Mouse (Mus musculus) left cerebral cortex, postnatal 25 days (tissue): ENCODE data around the gene Ybx2. TPM values are rescaled to one million over a fixed set of nuclear protein-coding genes. Genes with fewer than 3 reads are reported as not detected.

Source experiments
- DNase-seq, 2 experiments: peaks; one replicate each; pipeline ENCODE4 v3.0.0; 2022; ENCODE audit warnings: low spot score in 2 of 2, mixed read lengths in 1 of 2
- intact Hi-C: fragments of 180-260 bp; cut with DNase I; formaldehyde crosslinking; loops from one replicate; pipeline ENCODE4 v1.15.1; 2025
- microRNA-seq, 2 experiments: library from miRNA; unstranded; fragments of <30 nt; microRNA quantifications; one replicate each; pipeline ENCODE4 v1.2.0; 2022
- total RNA-seq, 2 experiments: library from RNA; stranded (reverse); gene quantifications; 2 replicates each; pipeline ENCODE4 v1.2.3; 2021

Ybx2 gene
- total RNA-seq, 2 experiments from 2014 or later = 6.1 to 10.7 TPM

DNA sequence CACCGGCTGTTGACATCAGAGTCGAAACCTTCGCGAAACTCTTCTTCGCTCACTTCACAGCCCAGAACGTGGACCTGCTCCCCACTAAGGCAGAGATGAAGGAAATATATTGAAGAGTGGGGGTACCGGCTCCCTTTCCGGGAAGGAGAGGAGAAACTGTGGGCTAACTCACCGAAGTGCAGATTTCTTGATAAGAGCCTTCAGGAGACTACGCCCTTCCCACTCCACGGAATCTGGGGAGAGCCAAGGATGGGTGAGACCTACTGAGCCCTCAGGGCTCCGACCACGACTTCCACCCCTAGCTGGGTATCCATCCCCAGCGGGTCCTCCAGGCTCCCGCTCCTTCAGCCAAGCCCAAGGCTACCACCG lies 44.2 kb downstream of the Ybx2 start:
- DNase-seq = no peak
- intact Hi-C loops = loop anchor here (1.0 to 5.0 kb wide), 3 partner anchors 10 to 58 kb away; partner anchors contain the start of genes Eif5a and Ybx2

DNA sequence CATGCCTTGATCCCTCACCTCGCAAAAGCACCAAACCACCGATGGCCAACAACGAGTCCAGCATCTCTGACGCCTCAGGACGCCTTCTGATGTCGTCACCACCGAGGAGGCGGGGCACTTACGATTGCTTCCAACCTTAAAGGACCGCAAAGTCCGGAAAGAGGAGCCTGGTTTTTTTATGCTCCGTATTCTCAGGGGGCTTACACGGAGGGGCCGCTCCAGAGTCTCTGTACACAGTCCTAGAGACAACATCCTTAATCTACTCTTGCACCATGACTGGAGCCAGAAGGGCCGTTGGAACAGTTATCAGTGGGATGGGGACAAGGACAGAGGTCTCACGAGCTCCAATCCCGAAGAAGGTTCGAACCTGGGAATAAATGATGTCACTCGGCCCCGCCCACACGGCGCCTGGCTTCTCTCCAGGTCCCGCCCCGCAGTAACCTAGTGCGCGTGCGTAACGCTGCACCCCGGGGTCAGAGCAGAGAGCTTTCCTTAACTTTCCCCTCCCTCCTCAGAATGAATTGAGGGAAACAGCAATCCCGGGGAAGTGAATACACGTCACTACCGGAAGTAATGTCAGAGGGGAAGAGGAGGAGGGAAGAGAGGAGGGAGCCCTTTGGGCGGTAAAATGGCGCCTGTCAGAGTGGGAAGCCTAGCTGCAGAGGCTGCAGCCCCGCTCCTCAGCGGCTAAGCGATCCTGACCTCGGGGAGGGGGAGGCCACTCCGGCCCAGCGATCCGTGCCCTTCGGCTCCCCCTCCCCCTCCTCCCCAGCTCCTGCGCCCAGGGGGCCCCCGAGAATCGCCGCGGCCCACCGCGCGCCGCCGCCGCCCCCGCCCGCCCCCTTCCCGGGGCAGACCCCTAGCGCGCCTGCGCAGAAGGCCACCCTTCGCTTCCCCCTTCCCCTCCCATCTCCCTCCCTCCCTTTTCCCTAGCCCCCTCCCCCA lies 44.9 kb downstream of the Ybx2 start:
- intact Hi-C loops = loop anchor here (1.0 to 5.0 kb wide), 3 partner anchors 10 to 58 kb away; partner anchors contain the start of genes Eif5a and Ybx2
- DNase-seq = peak; percentile 98 to 99

DNA sequence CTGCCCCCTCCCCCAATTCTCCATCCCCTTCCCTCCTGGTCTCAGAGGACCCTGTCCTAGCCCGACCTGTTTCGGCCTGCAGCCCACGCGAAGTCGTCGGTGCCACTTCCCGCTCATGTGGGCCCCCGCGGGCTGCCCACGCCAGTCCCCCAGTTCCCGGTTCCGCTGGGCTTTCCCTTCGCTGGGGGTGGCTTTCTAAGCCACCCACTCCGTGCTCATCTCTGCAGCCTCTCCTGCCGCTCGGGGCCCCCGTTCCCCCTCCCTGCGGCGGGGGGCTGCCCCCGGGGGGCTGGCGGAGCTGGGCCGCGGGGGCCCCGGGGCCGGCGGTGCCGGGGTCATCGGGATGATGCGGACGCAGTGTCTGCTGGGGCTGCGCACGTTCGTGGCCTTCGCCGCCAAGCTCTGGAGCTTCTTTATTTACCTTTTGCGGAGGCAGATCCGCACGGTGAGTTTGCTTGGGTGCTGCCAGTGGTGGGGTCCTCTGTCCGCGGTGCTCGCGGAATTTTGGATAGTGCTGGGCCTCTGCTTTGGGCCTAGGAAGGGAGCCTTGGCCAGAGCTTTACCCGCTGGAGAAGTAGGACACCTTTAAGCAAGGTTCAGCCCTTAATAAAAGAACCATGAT lies 45.7 kb downstream of the Ybx2 start, which contains the start of gene Ctdnep1:
Gene Ctdnep1 (plus strand): TSS at position 16 of the 622 bp plus-strand sequence.
- no peak for DNase-seq
- intact Hi-C loops = loop anchor here (2.0 to 5.0 kb wide), 2 partner anchors 46 to 59 kb away; partner anchors contain the start of genes Eif5a and Ybx2

GRCm38 (mm10) chr11:69982225-69982624 lies 46.6 kb downstream of the Ybx2 start, which contains the start of gene Elp5:
Elp5 (minus strand) TSS chr11:69982517.
- no peak for DNase-seq
- intact Hi-C loops = loop anchor here (5.0 kb wide), 1 partner anchor 60 kb away; the partner anchor contains the start of gene Eif5a

- DNase-seq = no peak
- intact Hi-C loops = loop anchor here (5.0 kb wide), 1 partner anchor 61 kb away; the partner anchor contains the start of gene Eif5a
Observed at GRCm38 (mm10) chr11:69982877-69983276, 47.3 kb downstream of the Ybx2 start.

DNA sequence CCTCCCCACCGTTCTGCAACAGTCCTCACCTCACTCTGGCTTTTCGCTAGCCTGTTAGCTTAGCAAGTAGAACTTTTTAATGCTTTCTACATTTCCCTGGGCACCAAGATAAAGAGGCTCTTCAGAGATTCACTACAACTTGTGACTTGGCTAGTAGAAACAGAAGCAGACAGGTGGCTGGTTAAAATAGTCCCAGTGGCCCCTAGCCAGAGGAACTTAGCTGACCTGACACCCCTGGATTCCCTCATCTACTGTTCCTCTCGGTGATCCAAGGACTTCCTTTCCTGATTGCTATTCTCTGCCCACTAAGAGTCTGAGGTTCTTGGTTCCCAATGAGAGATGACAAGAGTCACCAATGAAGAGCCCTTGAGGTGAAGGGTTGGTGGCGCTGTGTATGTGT lies 47.8 kb downstream of the Ybx2 start:
- DNase-seq = no peak
- intact Hi-C loops = loop anchor here (5.0 kb wide), 1 partner anchor 61 kb away; the partner anchor contains the start of gene Eif5a

DNA sequence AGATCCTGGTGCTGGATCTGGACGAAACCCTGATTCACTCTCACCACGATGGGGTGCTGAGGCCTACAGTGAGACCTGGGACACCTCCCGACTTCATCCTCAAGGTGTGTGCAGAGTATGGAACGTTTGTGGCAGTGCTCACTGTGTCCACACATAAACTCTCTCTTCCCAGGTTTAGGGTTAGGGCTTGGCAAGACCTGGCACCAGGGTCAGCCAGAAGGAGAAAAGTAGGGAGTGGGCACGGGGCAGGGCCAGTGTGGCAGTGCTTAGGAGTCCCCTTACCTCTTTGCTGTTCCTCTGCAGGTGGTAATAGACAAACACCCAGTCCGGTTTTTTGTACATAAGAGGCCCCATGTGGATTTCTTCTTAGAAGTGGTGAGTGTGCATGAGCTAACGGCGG lies 48.8 kb downstream of the Ybx2 start:
- intact Hi-C loops = loop anchor here (5.0 kb wide), 1 partner anchor 62 kb away; the partner anchor contains the start of gene Eif5a
- no peak for DNase-seq

DNA sequence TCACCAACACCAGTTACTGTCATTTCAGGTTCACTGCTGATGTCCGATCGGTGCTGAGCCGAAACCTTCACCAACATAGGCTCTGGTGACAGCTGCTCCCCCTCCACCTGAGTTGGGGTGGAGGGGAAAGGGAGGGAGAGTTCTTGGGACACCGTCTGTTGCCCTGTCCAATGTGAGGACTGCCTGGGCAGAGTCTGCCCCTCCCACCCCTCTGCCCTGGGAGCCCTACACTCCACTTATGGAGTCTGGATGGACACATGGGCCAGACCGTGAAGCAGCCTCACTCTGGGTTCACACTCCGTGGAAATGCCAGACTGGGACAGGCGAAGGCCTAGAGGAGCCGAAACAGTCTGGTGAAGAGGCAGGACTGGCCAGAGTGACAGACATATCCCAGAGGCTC lies 54.4 kb downstream of the Ybx2 start:
- no peak for DNase-seq
- intact Hi-C loops = loop anchor here (1.0 kb wide), 1 partner anchor 10 kb away; no protein-coding TSS in a partner anchor

Small RNA genes lying within 50 kb of the gene (microRNA-seq; reads per million reads assigned to microRNA genes)
- 0.25 to 0.67 reads per million in 2 experiments for gene Gm44349

Other genes with a start within 250 kb of the Ybx2 start
- gene Tnfsf12, start 239.9 kb upstream of the Ybx2 start, total RNA-seq = 1 to 10 TPM; 8.6 to 8.9 TPM
- 1 to 10 TPM; 1.9 to 2.2 TPM for gene Tnfsfm13, start 239.7 kb upstream of the Ybx2 start, total RNA-seq
- gene Polr2a, start 177.2 kb upstream of the Ybx2 start, total RNA-seq = 10 to 100 TPM; 53.3 to 53.6 TPM
- not detected for gene Slc35g3, start 173.8 kb upstream of the Ybx2 start, total RNA-seq
- gene Zbtb4, start 169.9 kb upstream of the Ybx2 start, total RNA-seq = 100 to 1,000 TPM; 110 to 114 TPM
- 1 to 10 TPM; 1.3 to 2.0 TPM for gene Chrnb1, start 139.9 kb upstream of the Ybx2 start, total RNA-seq
- 10 to 100 TPM; 14.9 to 17.2 TPM for gene Fgf11, start 133.9 kb upstream of the Ybx2 start, total RNA-seq
- gene Tmem102, start 130.2 kb upstream of the Ybx2 start, total RNA-seq = not detected
- not detected for gene Gm39566, start 120.5 kb upstream of the Ybx2 start, total RNA-seq
- not detected for gene Spem2, start 117.3 kb upstream of the Ybx2 start, total RNA-seq
- under 1 TPM in 1 of 2 experiments, not detected in 1; 0.43 TPM for gene Spem1, start 113.6 kb upstream of the Ybx2 start, total RNA-seq
- gene Nlgn2, start 98.0 kb upstream of the Ybx2 start, total RNA-seq = 100 to 1,000 TPM; 233 to 248 TPM
- gene Tmem256, start 97.3 kb upstream of the Ybx2 start, total RNA-seq = 100 to 1,000 TPM; 129 to 134 TPM
- 10 to 100 TPM; 15.6 to 19.2 TPM for gene Plscr3, start 89.4 kb upstream of the Ybx2 start, total RNA-seq
- gene Tnk1, start 77.1 kb upstream of the Ybx2 start, total RNA-seq = under 1 TPM in 1 of 2 experiments, not detected in 1; 0.27 TPM
- gene Tmem95, start 57.8 kb upstream of the Ybx2 start, total RNA-seq = not detected
- 1 to 10 TPM; 1.1 to 1.2 TPM for gene Kctd11, start 54.4 kb upstream of the Ybx2 start, total RNA-seq
- gene Acap1, start 40.3 kb upstream of the Ybx2 start, total RNA-seq = not detected
- gene 2810408A11Rik, start 34.8 kb upstream of the Ybx2 start, total RNA-seq = under 1 TPM; 0.55 to 0.60 TPM
- gene Neurl4, start 34.7 kb upstream of the Ybx2 start, total RNA-seq = 100 to 1,000 TPM; 113 to 117 TPM
- gene Gps2, start 21.9 kb upstream of the Ybx2 start, total RNA-seq = 10 to 100 TPM; 26.9 to 33.2 TPM
- 100 to 1,000 TPM; 425 to 450 TPM for gene Eif5a, start 13.8 kb upstream of the Ybx2 start, total RNA-seq
- gene Slc2a4, start 12.4 kb downstream of the Ybx2 start, total RNA-seq = 1 to 10 TPM; 2.3 to 3.5 TPM
- gene Cldn7, start 29.0 kb downstream of the Ybx2 start, total RNA-seq = not detected
- 100 to 1,000 TPM; 117 to 129 TPM for gene Ctdnep1, start 45.4 kb downstream of the Ybx2 start, total RNA-seq
- gene Elp5, start 46.7 kb downstream of the Ybx2 start, total RNA-seq = 100 to 1,000 TPM; 106 to 109 TPM
- gene Gabarap, start 55.3 kb downstream of the Ybx2 start, total RNA-seq = 100 to 1,000 TPM; 217 to 218 TPM
- gene Phf23, start 60.0 kb downstream of the Ybx2 start, total RNA-seq = 10 to 100 TPM; 44.6 to 47.5 TPM
- gene Dvl2, start 64.8 kb downstream of the Ybx2 start, total RNA-seq = 10 to 100 TPM; 26.1 to 32.2 TPM
- 10 to 100 TPM; 57.4 to 59.3 TPM for gene Acadvl, start 79.6 kb downstream of the Ybx2 start, total RNA-seq
- 100 to 1,000 TPM; 931 to 954 TPM for gene Dlg4, start 81.1 kb downstream of the Ybx2 start, total RNA-seq
- 1 to 10 TPM; 1.7 to 3.1 TPM for gene Asgr1, start 118.3 kb downstream of the Ybx2 start, total RNA-seq
- gene Asgr2, start 156.8 kb downstream of the Ybx2 start, total RNA-seq = not detected
- gene Mgl2, start 194.5 kb downstream of the Ybx2 start, total RNA-seq = under 1 TPM; 0.44 to 0.50 TPM
- gene Clec10a, start 220.4 kb downstream of the Ybx2 start, total RNA-seq = 1 to 10 TPM; 2.3 to 2.4 TPM